Mouse (Mus musculus): ENCODE measurements at regions not wholly inside any gene's neighbourhood (a gene's known extent, or its start where the extent isn't known, plus 50 kb on each side); places are given as distances from the start of the nearest gene placed in this dataset.

DNA sequence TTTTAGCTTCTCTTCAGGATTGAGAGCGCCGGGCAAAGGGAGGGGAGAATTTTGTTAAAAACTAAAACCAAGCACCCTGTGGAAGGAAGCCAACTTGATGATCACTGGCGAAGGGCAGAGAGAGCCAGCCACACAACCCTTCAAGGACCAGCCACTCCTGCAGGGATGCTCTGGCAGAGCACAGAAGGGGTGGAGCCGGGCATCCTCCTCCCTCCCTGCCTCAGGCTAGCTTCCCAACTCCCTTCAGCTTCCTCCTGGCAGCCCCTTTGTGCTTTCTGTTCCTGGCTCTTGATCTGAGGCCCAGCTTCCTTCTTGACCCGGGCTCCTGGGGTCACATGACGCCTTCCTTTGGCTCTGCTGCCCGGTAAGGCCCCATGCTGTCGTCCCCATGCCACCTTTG is 591.8 kb upstream of the Gm10131 start:
- TF ChIP-seq POLR2A (IDR thresholded peaks at IDR 0.05; ENCODE audit: low read depth, low read length) (no peak), CTCF (IDR thresholded peaks at IDR 0.05; ENCODE audit: extremely low read depth, insufficient read length, insufficient replicate concordance, low read depth, low read length) (no peak)
